Mouse (Mus musculus) kidney, embryonic 15.5 days (tissue): ENCODE measurements at regions not wholly inside any gene's neighbourhood (a gene's known extent, or its start where the extent isn't known, plus 50 kb on each side); places are given as distances from the start of the nearest gene placed in this dataset.

Source experiments
- ATAC-seq: fragments of 200-750 bp; cut with Nextera tagmentation; replicated peaks from 2 replicates; pipeline ENCODE4 v1.8.0; 2017; ENCODE audit warnings: moderate TSS enrichment; ENCODE audit not compliant: low FRiP score
- H3K27ac ChIP-seq: fragments of 300-500 bp; sonication (generic); 2 replicates; pipeline ENCODE4 v1.5.1; 2015; ENCODE audit warnings: mild to moderate bottlenecking, inconsistent platforms
- H3K27me3 ChIP-seq: fragments of 300-500 bp; sonication (generic); 2 replicates; pipeline ENCODE4 v1.6.1; 2015; ENCODE audit warnings: inconsistent platforms
- H3K36me3 ChIP-seq: fragments of 300-500 bp; sonication (generic); 2 replicates; pipeline ENCODE4 v1.6.1; 2015; ENCODE audit warnings: inconsistent platforms
- H3K4me1 ChIP-seq: fragments of 300-500 bp; sonication (generic); 2 replicates; pipeline ENCODE4 v1.6.1; 2015; ENCODE audit warnings: inconsistent platforms
- H3K4me2 ChIP-seq: fragments of 300-500 bp; sonication (generic); 2 replicates; pipeline ENCODE4 v1.6.1; 2015; ENCODE audit warnings: moderate library complexity, mild to moderate bottlenecking, inconsistent platforms
- H3K4me3 ChIP-seq: fragments of 300-500 bp; sonication (generic); replicated peaks from 2 replicates; pipeline ENCODE4 v1.5.1; 2015; ENCODE audit warnings: mild to moderate bottlenecking, inconsistent platforms
- H3K9ac ChIP-seq: fragments of 300-500 bp; sonication (generic); 2 replicates; pipeline ENCODE4 v1.6.1; 2015; ENCODE audit warnings: mild to moderate bottlenecking, inconsistent platforms
- H3K9me3 ChIP-seq: fragments of 300-500 bp; sonication (generic); replicated peaks from 2 replicates; pipeline ENCODE4 v1.6.1; 2016; ENCODE audit warnings: inconsistent platforms
- WGBS: fragments of 180-500 bp; shearing (Covaris S2); methylation state at CpG from one replicate; pipeline ENCODE4 v1.1.7; 2015; ENCODE audit warnings: mixed read lengths; 5-methylcytosine and 5-hydroxymethylcytosine counted together

DNA sequence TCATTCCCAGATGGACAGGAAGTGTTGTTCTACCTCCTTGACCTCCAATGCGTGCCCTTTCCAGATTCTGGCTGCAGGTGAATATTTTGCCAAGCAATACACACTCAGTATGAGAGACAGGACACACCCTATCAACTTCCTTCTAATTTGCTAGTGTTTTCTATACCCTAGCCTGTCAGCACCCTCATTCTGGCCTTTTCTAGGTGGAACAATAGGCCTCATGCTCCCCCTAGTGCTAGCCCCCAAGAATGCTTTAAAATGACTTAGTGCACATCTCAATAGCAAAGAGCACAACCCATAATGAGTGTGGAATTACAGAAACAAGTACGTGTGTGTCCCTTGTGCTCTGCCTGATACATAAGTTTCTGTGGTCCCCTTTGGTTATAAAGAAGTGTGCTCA lies 161.1 kb downstream of the Ibtk start:
- no peak overlapping the region for H3K9ac ChIP-seq
- H3K4me3 ChIP-seq: no peak overlapping the region
- WGBS: 42% methylated on average over 2 of the region's 2 CpGs
- H3K27me3 ChIP-seq: no peaks in the 10 kb centered on the region
- ATAC-seq: no peak
- H3K9me3 ChIP-seq: no peaks in the 10 kb centered on the region
- H3K4me2 ChIP-seq: no peak overlapping the region
- H3K36me3 ChIP-seq: no peaks in the 10 kb centered on the region
- H3K4me1 ChIP-seq: no peaks in the 10 kb centered on the region
- H3K27ac ChIP-seq: no peak overlapping the region

DNA sequence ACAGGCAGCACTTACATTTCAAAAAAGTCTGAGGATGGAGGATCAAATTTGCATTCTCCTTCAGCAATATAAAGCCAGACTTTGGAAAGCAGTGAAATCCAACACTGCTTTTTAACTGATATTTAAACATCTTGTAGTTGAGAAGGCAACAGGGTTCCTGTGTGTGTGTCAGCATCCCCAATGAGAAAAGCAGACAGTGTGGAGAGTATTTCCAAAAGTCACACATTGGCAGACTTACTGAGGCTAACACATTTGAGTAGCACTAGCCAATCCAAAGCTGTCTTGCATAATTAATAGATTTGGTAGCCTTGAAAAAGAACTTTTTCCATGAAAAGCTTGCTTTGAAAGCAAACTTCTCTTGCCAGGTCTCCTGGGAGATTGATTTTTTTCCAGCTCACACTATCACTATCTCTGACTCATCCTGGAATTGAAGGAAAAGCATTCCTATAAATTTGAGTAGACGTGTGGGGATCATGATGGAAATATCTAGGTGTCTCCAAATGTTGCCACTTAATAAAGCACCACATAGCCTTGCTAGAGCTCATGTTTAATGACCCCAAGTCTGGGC lies 168.0 kb downstream of the Ibtk start:
- no peaks in the 10 kb centered on the region for H3K36me3 ChIP-seq
- no peak overlapping the region for H3K4me2 ChIP-seq
- WGBS: 54% methylated on average over 1 of the region's 1 CpGs
- no peak for ATAC-seq
- no peaks in the 10 kb centered on the region for H3K27me3 ChIP-seq
- no peaks in the 10 kb centered on the region for H3K4me1 ChIP-seq
- no peak overlapping the region for H3K27ac ChIP-seq
- no peak overlapping the region for H3K9ac ChIP-seq
- no peaks in the 10 kb centered on the region for H3K9me3 ChIP-seq
- H3K4me3 ChIP-seq: no peak overlapping the region

DNA sequence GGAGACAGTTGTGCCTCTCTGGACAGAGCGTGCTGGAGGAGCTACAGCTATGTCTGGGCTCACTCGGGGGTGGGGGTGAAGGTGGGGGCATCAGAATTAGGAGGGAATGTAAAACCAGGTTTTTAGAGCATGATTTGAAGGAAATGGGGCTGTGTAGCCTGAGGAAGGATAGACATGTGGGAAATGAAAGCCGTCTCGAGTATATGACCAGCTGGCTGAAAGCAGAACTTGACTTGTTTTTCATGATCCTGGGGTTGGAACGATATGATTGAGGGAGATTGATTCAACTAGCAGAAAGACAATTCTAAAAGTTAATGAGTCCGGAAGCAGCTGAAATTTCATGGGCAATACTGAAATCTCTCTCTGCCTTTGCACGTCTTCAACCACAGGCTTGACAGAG lies 171.3 kb downstream of the Ibtk start:
- no peaks in the 10 kb centered on the region for H3K27me3 ChIP-seq
- WGBS: 89% methylated on average over 7 of the region's 7 CpGs
- no peak for ATAC-seq
- no peaks in the 10 kb centered on the region for H3K36me3 ChIP-seq
- no peak overlapping the region for H3K4me2 ChIP-seq
- no peaks in the 10 kb centered on the region for H3K9me3 ChIP-seq
- no peak overlapping the region for H3K4me3 ChIP-seq
- H3K27ac ChIP-seq: no peak overlapping the region
- H3K9ac ChIP-seq: no peak overlapping the region
- H3K4me1 ChIP-seq: no peaks in the 10 kb centered on the region

DNA sequence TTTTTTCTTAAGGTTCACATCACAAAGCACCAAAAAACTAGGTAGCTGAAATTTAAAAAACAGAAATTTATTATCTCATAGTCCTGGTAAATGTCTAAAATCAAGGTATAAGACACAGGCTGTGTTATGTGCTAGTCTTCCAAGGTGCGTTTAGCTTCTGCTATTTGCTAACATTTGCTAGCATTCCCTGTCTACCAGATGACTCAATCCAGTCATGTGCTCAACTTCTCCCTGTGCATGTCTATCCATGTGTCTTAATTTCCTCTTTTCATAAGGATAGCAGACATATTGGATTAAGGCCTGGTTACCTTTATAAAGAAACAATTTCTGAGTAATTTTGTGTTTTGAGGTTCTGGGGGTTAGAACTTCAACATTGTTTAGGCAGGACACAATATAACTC lies 171.8 kb downstream of the Ibtk start:
- Histone ChIP-seq H3K36me3 (no peaks in the 10 kb centered on the region), H3K9ac (no peak overlapping the region), H3K4me1 (no peaks in the 10 kb centered on the region), H3K4me2 (no peak overlapping the region), H3K27me3 (no peaks in the 10 kb centered on the region), H3K27ac (no peak overlapping the region), H3K9me3 (no peaks in the 10 kb centered on the region), H3K4me3 (no peak overlapping the region)
- WGBS: 96% methylated on average over 1 of the region's 1 CpGs
- ATAC-seq: no peak

DNA sequence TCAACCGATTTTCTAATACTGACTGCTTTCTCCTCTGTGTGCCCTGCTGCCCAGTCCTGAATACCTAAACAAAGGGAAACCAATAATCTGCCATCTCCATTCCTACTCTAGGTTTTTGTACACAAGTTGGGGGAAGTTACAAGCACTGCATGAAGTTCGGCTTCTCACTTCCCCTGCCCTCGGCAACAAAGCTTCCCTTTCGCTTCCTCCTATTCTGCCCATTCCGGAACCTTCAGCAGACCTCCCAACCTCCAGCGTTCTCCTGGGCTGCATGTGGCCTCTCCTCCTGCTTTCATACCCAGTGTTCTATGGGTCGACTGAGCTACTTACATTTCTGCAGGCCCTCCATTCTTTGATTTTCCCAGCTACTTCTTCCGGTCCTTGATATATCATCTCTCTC lies 180.3 kb downstream of the Ibtk start:
- Histone ChIP-seq H3K27ac (no peak overlapping the region), H3K4me3 (no peak overlapping the region), H3K4me1 (no peaks in the 10 kb centered on the region), H3K9ac (no peak overlapping the region), H3K27me3 (no peaks in the 10 kb centered on the region), H3K4me2 (no peak overlapping the region), H3K9me3 (no peaks in the 10 kb centered on the region), H3K36me3 (no peaks in the 10 kb centered on the region)
- 85% methylated on average over 8 of the region's 8 CpGs for WGBS
- ATAC-seq: no peak

DNA sequence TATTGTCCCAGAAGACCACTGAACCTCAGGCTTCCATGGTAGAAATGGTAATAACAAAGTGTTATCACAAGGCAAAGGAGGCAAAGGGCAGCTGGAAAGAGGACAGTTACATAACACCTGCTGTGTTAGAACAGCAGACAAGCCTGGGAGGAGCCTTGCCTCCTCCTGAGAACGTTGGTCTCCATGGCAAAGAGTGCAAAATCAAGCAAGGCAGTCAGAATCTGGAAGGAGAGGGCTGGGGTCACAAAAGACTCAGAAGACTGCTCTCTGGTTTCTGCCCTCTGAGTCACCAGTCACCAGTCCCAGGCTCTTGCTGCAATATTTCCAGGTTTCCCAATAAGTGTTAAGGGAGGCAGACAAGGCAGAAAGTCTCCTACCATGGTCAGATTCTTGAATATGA lies 197.3 kb downstream of the Ibtk start:
- Histone ChIP-seq H3K27ac (no peak overlapping the region), H3K9me3 (no peaks in the 10 kb centered on the region), H3K9ac (no peak overlapping the region), H3K4me3 (no peak overlapping the region), H3K27me3 (no peaks in the 10 kb centered on the region), H3K4me2 (no peak overlapping the region), H3K4me1 (no peaks in the 10 kb centered on the region), H3K36me3 (no peaks in the 10 kb centered on the region)
- no peak for ATAC-seq
- WGBS: 33% methylated on average over 1 of the region's 1 CpGs

DNA sequence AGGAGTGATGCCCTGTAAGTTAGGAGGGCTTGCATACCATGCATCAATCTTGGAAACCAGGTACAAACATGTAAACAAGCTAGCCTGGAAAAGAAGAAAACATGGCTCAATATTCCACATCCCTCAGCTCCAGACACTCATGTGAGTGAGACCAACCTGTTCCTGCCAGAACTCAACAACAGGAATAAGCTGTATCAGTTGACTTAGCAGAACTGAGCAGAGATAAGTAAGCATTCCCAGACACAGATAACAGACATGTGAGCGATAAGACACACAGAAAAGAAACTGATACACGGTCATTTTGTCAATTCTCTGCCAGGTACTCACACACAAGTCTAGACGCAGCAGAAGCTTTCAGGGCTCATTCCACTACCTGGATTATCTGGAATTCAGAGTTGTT lies 198.7 kb downstream of the Ibtk start:
- no peak overlapping the region for H3K27ac ChIP-seq
- no peaks in the 10 kb centered on the region for H3K4me1 ChIP-seq
- no peaks in the 10 kb centered on the region for H3K9me3 ChIP-seq
- no peak overlapping the region for H3K4me2 ChIP-seq
- H3K27me3 ChIP-seq: no peaks in the 10 kb centered on the region
- WGBS: 87% methylated on average over 3 of the region's 3 CpGs
- H3K9ac ChIP-seq: no peak overlapping the region
- no peak overlapping the region for H3K4me3 ChIP-seq
- no peaks in the 10 kb centered on the region for H3K36me3 ChIP-seq
- ATAC-seq: no peak

DNA sequence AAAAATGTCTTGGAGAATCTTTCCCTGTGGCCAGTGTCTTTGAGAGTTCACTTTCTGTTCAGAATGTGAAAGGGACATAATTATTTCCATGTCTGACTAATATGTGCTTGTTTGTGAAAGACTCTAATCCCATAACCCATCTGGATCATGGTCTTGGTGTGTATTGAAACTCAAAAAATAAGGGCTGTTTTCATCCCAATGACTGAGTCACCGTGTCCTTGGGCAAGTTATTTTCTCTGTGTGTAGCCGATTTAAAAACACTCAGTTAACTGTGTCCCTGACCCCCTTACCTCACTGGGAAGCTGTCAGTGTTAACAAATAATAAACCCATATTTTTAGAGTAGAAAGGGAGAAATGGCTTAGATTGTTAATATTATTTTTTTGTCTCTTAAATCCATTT lies 202.9 kb downstream of the Ibtk start:
- Histone ChIP-seq H3K4me3 (no peak overlapping the region), H3K27ac (no peak overlapping the region), H3K36me3 (no peaks in the 10 kb centered on the region), H3K9me3 (no peaks in the 10 kb centered on the region), H3K27me3 (no peaks in the 10 kb centered on the region), H3K9ac (no peak overlapping the region), H3K4me1 (no peaks in the 10 kb centered on the region), H3K4me2 (no peak overlapping the region)
- ATAC-seq: no peak
- 73% methylated on average over 2 of the region's 2 CpGs for WGBS

DNA sequence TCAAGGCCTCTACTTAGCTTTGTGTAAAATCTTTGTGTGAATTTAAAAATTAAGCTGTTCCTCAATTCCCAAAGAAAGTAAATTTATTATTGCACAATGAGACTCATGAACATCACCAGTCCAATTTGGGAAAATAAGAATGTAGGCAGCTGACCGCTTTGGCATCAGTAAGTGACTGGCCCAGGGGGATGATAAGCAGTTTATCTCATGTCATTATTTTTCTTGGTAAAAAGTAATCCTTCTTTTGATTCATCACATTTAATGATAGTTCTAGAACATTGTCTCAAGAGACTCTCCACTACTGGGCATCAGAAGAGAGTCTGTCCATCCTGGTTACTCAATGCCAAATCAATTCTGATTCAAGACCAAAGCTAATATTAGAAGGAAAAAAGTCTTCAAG lies 203.6 kb downstream of the Ibtk start:
- H3K27me3 ChIP-seq: no peaks in the 10 kb centered on the region
- no peaks in the 10 kb centered on the region for H3K9me3 ChIP-seq
- no peak overlapping the region for H3K4me3 ChIP-seq
- no peak for ATAC-seq
- no peak overlapping the region for H3K27ac ChIP-seq
- H3K4me2 ChIP-seq: no peak overlapping the region
- H3K4me1 ChIP-seq: no peaks in the 10 kb centered on the region
- WGBS: 90% methylated on average over 1 of the region's 1 CpGs
- H3K9ac ChIP-seq: no peak overlapping the region
- no peaks in the 10 kb centered on the region for H3K36me3 ChIP-seq

DNA sequence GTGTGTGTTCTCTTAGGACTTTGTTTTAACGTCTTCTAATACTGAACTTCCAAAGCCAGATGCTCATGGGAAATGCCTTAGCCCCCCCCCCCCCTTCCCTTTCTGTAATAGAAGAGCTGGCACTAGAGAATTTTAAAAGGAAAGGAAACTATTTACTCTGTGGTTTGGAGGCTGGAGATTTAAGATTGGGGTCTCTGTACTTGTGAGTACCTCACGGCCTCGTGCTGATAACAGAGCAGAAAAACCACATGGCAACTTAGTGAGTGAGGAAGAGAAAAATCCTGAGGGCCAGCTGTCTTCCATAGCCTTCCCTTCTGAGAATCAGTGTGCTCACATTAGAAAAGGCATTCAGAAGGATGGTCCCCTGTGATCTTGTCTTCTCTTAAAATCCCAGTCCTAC lies 210.6 kb downstream of the Ibtk start:
- Histone ChIP-seq H3K36me3 (no peaks in the 10 kb centered on the region), H3K27ac (no peak overlapping the region), H3K9ac (no peak overlapping the region), H3K4me3 (no peak overlapping the region), H3K9me3 (no peaks in the 10 kb centered on the region), H3K4me2 (no peak overlapping the region), H3K27me3 (no peaks in the 10 kb centered on the region), H3K4me1 (no peaks in the 10 kb centered on the region)
- WGBS: 72% methylated on average over 3 of the region's 3 CpGs
- ATAC-seq: no peak

DNA sequence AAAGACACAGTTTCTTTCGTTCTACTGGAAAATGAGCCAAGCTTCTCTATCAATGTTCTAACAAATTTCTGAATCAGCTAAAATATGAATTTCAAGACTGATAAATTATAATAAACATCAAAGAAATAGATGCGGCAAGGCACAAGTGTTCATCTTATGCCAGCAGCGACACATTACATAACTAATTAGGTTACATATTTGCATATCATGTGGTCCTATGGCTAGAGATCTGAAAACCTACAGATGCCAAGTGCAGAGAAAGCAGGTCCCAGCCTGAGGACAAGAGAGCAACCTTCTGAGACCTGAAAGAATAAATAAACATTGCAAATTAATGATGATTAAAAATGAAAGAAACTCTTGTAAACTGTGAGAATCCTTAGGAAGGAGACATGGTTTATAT lies 201.3 kb upstream of the Tent5a start:
- Histone ChIP-seq H3K4me1 (no peaks in the 10 kb centered on the region), H3K9me3 (no peaks in the 10 kb centered on the region), H3K9ac (no peak overlapping the region), H3K4me3 (no peak overlapping the region), H3K27me3 (no peaks in the 10 kb centered on the region), H3K27ac (no peak overlapping the region), H3K4me2 (no peak overlapping the region), H3K36me3 (no peaks in the 10 kb centered on the region)
- ATAC-seq: no peak
- WGBS: 91% methylated on average over 3 of the region's 3 CpGs

DNA sequence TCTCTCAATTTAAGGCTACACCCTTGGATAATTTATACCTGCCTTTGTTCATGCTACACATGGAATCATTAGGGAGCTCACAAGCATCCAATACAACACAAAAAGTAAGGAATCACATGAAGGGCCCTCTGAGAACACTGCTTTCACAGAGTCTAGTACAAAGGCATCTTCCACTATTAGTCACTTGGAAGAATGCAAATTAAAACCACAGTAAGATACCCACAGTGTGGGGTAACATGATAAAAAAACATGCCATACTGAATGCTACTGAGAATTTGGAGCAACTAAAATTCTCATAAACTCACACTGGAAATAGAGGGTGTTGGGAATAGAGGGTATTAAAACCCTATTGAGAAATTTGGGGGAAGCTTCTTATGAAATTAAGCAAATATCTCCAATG lies 197.6 kb upstream of the Tent5a start:
- no peak for ATAC-seq
- Histone ChIP-seq H3K4me3 (no peak overlapping the region), H3K27me3 (no peaks in the 10 kb centered on the region), H3K4me1 (no peaks in the 10 kb centered on the region), H3K27ac (no peak overlapping the region), H3K4me2 (no peak overlapping the region), H3K9ac (no peak overlapping the region), H3K9me3 (no peaks in the 10 kb centered on the region), H3K36me3 (no peaks in the 10 kb centered on the region)

DNA sequence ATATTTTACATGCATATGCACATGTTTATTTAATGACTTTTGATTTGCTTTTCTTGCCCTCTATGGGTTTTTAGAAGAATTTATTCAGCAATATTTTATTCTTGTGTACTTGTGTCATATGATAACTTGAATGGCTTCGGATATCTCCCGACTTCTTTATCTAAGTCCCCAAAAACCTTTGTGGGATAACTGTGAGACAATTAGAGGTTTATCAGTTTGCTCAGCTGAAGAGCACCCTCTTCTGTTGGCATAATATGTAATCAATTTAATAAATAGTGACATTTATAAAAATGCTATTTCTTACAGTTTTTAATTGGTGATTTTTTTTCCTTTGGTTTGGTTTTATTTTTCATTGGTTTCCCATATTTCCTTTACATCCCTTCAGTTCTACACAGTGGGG lies 194.2 kb upstream of the Tent5a start:
- WGBS: 73% methylated on average over 2 of the region's 2 CpGs
- H3K9ac ChIP-seq: no peak overlapping the region
- no peaks in the 10 kb centered on the region for H3K27me3 ChIP-seq
- H3K36me3 ChIP-seq: no peaks in the 10 kb centered on the region
- H3K4me2 ChIP-seq: no peak overlapping the region
- H3K27ac ChIP-seq: no peak overlapping the region
- no peaks in the 10 kb centered on the region for H3K4me1 ChIP-seq
- no peak for ATAC-seq
- H3K9me3 ChIP-seq: no peaks in the 10 kb centered on the region
- no peak overlapping the region for H3K4me3 ChIP-seq
